Mouse (Mus musculus): ENCODE results near the gene Cul3.

- TF ChIP-seq GATA1 (IDR thresholded peaks at IDR 0.05; ENCODE audit: borderline replicate concordance, low read length) (no peak), FLI1 (IDR thresholded peaks at IDR 0.05; ENCODE audit: low read length) (no peak)
Observed at GRCm38 (mm10) chr1:80253309-80253708, 87.0 kb downstream of the Cul3 start.
